8 mouse cellular contexts compared by ENCODE assay signal in the genomic region with DNA sequence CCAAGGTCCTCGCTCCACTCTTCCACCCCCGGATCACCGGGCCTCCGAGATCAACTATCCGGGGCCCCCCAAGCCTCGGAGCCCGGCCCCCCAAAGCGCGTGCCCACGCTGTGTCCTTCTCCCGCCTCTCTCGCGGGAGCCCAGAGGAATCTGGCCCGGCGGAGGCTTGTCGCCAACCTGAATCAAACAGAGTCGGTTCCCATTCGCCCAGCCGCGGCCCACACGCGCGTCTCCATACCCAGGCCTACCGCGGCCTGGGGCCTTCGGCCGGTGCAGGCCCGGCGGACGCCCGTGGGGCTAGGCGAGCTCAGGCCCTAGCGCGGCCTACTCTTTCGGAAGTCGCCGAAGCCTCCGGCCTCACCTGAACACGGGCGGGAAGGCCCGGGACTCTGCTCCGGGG. TPM values are rescaled to one million over a fixed set of nuclear protein-coding genes. Genes with fewer than 3 reads are reported as not detected.
DNase-seq lines count a peak whose midpoint lies in the region; ATAC-seq and TF ChIP-seq lines count a peak whose summit lies in the region.

No protein-coding gene starts in this region.

- TF ChIP-seq POLR2A in thymus, adult 2 months (IDR thresholded peaks at IDR 0.05; ENCODE audit: control insufficient read depth, extremely low read depth, insufficient read depth, low read length, poor library complexity), result no peak

- ATAC-seq in frontal cortex, adult (ENCODE audit: low TSS enrichment), result peak; percentile 48
- ATAC-seq in limb, embryonic 15.5 days (ENCODE audit: insufficient number of reproducible peaks, low FRiP score, low TSS enrichment, low read depth), result peak; percentile 72
- ATAC-seq in neural tube, embryonic 12.5 days (ENCODE audit: low FRiP score, low read depth), result peak; percentile 73

- H3K27ac ChIP-seq in thymus, adult 2 months (ENCODE audit: control insufficient read depth, insufficient read depth, low read length), result no peak overlapping the region
- peak overlapping the region; percentile 91 for H3K27ac ChIP-seq in limb, embryonic 15.5 days
- H3K27ac ChIP-seq in neural tube, embryonic 12.5 days, result peak overlapping the region; percentile 81

- H3K4me3 ChIP-seq in thymus, adult 2 months (ENCODE audit: control insufficient read depth, insufficient read depth, low read length), result peak overlapping the region; percentile 83
- peak overlapping the region; percentile 94 for H3K4me3 ChIP-seq in limb, embryonic 15.5 days
- H3K4me3 ChIP-seq in neural tube, embryonic 12.5 days, result peak overlapping the region; percentile 97

- H3K9ac ChIP-seq in limb, embryonic 15.5 days, result peak overlapping the region; percentile 98
- peak overlapping the region; percentile 98 for H3K9ac ChIP-seq in neural tube, embryonic 12.5 days

- H3K4me1 ChIP-seq in thymus, adult 2 months (replicated peaks; ENCODE audit: control insufficient read depth, insufficient read depth, low read length), result peaks cover 11% of the 10 kb centered on the region
- peaks cover 37% of the 10 kb centered on the region for H3K4me1 ChIP-seq in limb, embryonic 15.5 days
- peaks cover 26% of the 10 kb centered on the region for H3K4me1 ChIP-seq in neural tube, embryonic 12.5 days

- no peak for TF ChIP-seq CTCF in thymus, adult 2 months (IDR thresholded peaks at IDR 0.05; ENCODE audit: borderline replicate concordance, control insufficient read depth, extremely low read depth, insufficient read depth, low read length, poor library complexity)

- under 1% methylated on average over 42 of the region's 42 CpGs for WGBS in thymus, adult 2 months
- under 1% methylated on average over 42 of the region's 42 CpGs for WGBS in limb, embryonic 15.5 days
- WGBS in neural tube, embryonic 12.5 days, result under 1% methylated on average over 42 of the region's 42 CpGs

- H3K27me3 ChIP-seq in thymus, adult 2 months (ENCODE audit: control insufficient read depth, insufficient read depth, low read length), result no peaks in the 10 kb centered on the region
- no peaks in the 10 kb centered on the region for H3K27me3 ChIP-seq in limb, embryonic 15.5 days
- H3K27me3 ChIP-seq in neural tube, embryonic 12.5 days (replicated peaks), result no peaks in the 10 kb centered on the region

- peaks cover 6% of the 10 kb centered on the region for H3K36me3 ChIP-seq in thymus, adult 2 months (ENCODE audit: control insufficient read depth, insufficient read depth, low read length)
- peaks cover 48% of the 10 kb centered on the region for H3K36me3 ChIP-seq in limb, embryonic 15.5 days
- H3K36me3 ChIP-seq in neural tube, embryonic 12.5 days, result peaks cover 43% of the 10 kb centered on the region

- DNase-seq in frontal cortex, adult 2 months (ENCODE audit: extremely low spot score in 1 of 2, low spot score in 1 of 2), result no peak
- no peak for DNase-seq in thymus, adult 2 months
- no peak for DNase-seq in thymus, postnatal 0 days (ENCODE audit: low spot score)
- peak; percentile 54 for DNase-seq in gastrocnemius, postnatal 10 days
- no peak for DNase-seq in cerebellum, postnatal 36 days

- H3K4me2 ChIP-seq in limb, embryonic 15.5 days, result peak overlapping the region; percentile 65
- peak overlapping the region; percentile 91 for H3K4me2 ChIP-seq in neural tube, embryonic 12.5 days (replicated peaks)

- no peaks in the 10 kb centered on the region for H3K9me3 ChIP-seq in limb, embryonic 15.5 days
- no peaks in the 10 kb centered on the region for H3K9me3 ChIP-seq in neural tube, embryonic 12.5 days

RNA-seq across cellular contexts. Expression of gene Ccl25, which starts 0.5 kb away (rescaled TPM):
- polyA plus RNA-seq in frontal cortex, adult 2 months (2012; rRNA removed), result 22.4 and 23.6 TPM in 2 replicates
- 178 and 233 TPM in 2 replicates for polyA plus RNA-seq in thymus, adult 2 months (2012; rRNA removed)
- 811 and 840 TPM in 2 replicates for polyA plus RNA-seq in thymus, postnatal 0 days (2015; fragmentation: Nextera tagmentation; extraction: Ambion mirVana)
- total RNA-seq in gastrocnemius, postnatal 10 days (2021), result 1 to 10 TPM; 8.0 to 8.3 TPM
- 13.5 and 13.7 TPM in 2 replicates for polyA plus RNA-seq in limb, embryonic 15.5 days (2015; fragmentation: Nextera tagmentation; extraction: Ambion mirVana)
- polyA plus RNA-seq in neural tube, embryonic 12.5 days (2016; fragmentation: Nextera tagmentation; extraction: Ambion mirVana), result 21.2 and 22.8 TPM in 2 replicates

RNA-seq across cellular contexts. Expression of gene Elavl1, which starts 0.7 kb away (rescaled TPM):
- polyA plus RNA-seq in frontal cortex, adult 2 months (2012; rRNA removed), result 39.9 and 40.2 TPM in 2 replicates
- 43.2 and 70.4 TPM in 2 replicates for polyA plus RNA-seq in thymus, adult 2 months (2012; rRNA removed)
- 209 and 236 TPM in 2 replicates for polyA plus RNA-seq in thymus, postnatal 0 days (2015; fragmentation: Nextera tagmentation; extraction: Ambion mirVana)
- 10 to 100 TPM; 50.1 to 55.0 TPM for total RNA-seq in gastrocnemius, postnatal 10 days (2021)
- 209 and 215 TPM in 2 replicates for polyA plus RNA-seq in limb, embryonic 15.5 days (2015; fragmentation: Nextera tagmentation; extraction: Ambion mirVana)
- polyA plus RNA-seq in neural tube, embryonic 12.5 days (2016; fragmentation: Nextera tagmentation; extraction: Ambion mirVana), result 222 and 233 TPM in 2 replicates

RNA-seq across cellular contexts. Expression of gene Timm44, which starts 48.8 kb away (rescaled TPM):
- polyA plus RNA-seq in frontal cortex, adult 2 months (2012; rRNA removed), result 111 and 131 TPM in 2 replicates
- 84.4 and 88.0 TPM in 2 replicates for polyA plus RNA-seq in thymus, adult 2 months (2012; rRNA removed)
- 49.3 and 50.6 TPM in 2 replicates for polyA plus RNA-seq in thymus, postnatal 0 days (2015; fragmentation: Nextera tagmentation; extraction: Ambion mirVana)
- 10 to 100 TPM; 72.4 to 74.5 TPM for total RNA-seq in gastrocnemius, postnatal 10 days (2021)
- 52.0 and 52.9 TPM in 2 replicates for polyA plus RNA-seq in limb, embryonic 15.5 days (2015; fragmentation: Nextera tagmentation; extraction: Ambion mirVana)
- 44.9 and 53.2 TPM in 2 replicates for polyA plus RNA-seq in neural tube, embryonic 12.5 days (2016; fragmentation: Nextera tagmentation; extraction: Ambion mirVana)
